Mouse (Mus musculus) myocyte (in vitro differentiated cells): ENCODE measurements around the gene Slc22a12. TPM values are rescaled to one million over a fixed set of nuclear protein-coding genes. Genes with fewer than 3 reads are reported as not detected.

Experiments used
- H3K27me3 ChIP-seq: one replicate; pipeline ENCODE4 v1.6.1; 2011; ENCODE audit not compliant: control insufficient read depth, insufficient read depth, insufficient read length
- H3K36me3 ChIP-seq: one replicate; pipeline ENCODE4 v1.6.1; 2011; ENCODE audit not compliant: control insufficient read depth, insufficient read depth
- H3K4me2 ChIP-seq: one replicate; pipeline ENCODE4 v1.6.1; 2011; ENCODE audit warnings: low read depth, control low read depth
- H3K4me3 ChIP-seq: one replicate; pipeline ENCODE4 v1.5.1; 2011; ENCODE audit warnings: mild to moderate bottlenecking, control low read depth, moderate library complexity
- H3K79me2 ChIP-seq: one replicate; pipeline ENCODE4 v1.6.1; 2011; ENCODE audit not compliant: control insufficient read depth, insufficient read depth
- H3ac ChIP-seq: one replicate; pipeline ENCODE4 v1.6.1; 2011; ENCODE audit not compliant: control insufficient read depth, insufficient read length
- CEBPB ChIP-seq: IDR thresholded peaks from 2 replicates; pipeline ENCODE4 v1.6.1; 2011; ENCODE audit warnings: mild to moderate bottlenecking, moderate library complexity; ENCODE audit not compliant: poor library complexity, insufficient read depth, severe bottlenecking
- E2F4 ChIP-seq: IDR thresholded peaks from one replicate; pipeline ENCODE4 v1.6.1; 2011; ENCODE audit warnings: mild to moderate bottlenecking, control low read depth, moderate library complexity; ENCODE audit not compliant: insufficient read depth
- MAX ChIP-seq: IDR thresholded peaks from one replicate; pipeline ENCODE4 v1.6.1; 2011; ENCODE audit warnings: low read depth, mild to moderate bottlenecking, control low read depth
- MYOD1 ChIP-seq, 3 experiments: IDR thresholded peaks; one replicate each; pipeline ENCODE4 v1.6.1; 2011; ENCODE audit warnings: control low read depth in 2 of 3, low read depth in 2 of 3, mild to moderate bottlenecking in 2 of 3, moderate library complexity in 1 of 3; ENCODE audit not compliant: insufficient read length in 2 of 3, control insufficient read depth in 1 of 3
- MYOG ChIP-seq, 3 experiments: IDR thresholded peaks; one replicate each; pipeline ENCODE4 v1.6.1; 2011; ENCODE audit warnings: control low read depth in 2 of 3, low read depth in 2 of 3, mild to moderate bottlenecking in 2 of 3; ENCODE audit not compliant: insufficient read length in 2 of 3, control insufficient read depth in 1 of 3, insufficient read depth in 1 of 3
- POLR2A ChIP-seq: IDR thresholded peaks from one replicate; pipeline ENCODE4 v1.6.1; 2011; ENCODE audit warnings: low read depth, mild to moderate bottlenecking, control low read depth, moderate library complexity; ENCODE audit not compliant: insufficient read length
- POLR2AphosphoS2 ChIP-seq: IDR thresholded peaks from one replicate; pipeline ENCODE4 v1.6.1; 2011; ENCODE audit warnings: low read depth, control low read depth; ENCODE audit not compliant: insufficient read length
- REST ChIP-seq: IDR thresholded peaks from one replicate; pipeline ENCODE4 v1.6.1; 2011; ENCODE audit warnings: mild to moderate bottlenecking, control low read depth, moderate library complexity; ENCODE audit not compliant: insufficient read depth, insufficient read length
- SRF ChIP-seq: IDR thresholded peaks from one replicate; pipeline ENCODE4 v1.6.1; 2011; ENCODE audit warnings: low read depth; ENCODE audit not compliant: control insufficient read depth, insufficient read length
- TCF12 ChIP-seq: IDR thresholded peaks from one replicate; pipeline ENCODE4 v1.6.1; 2011; ENCODE audit warnings: mild to moderate bottlenecking, control low read depth; ENCODE audit not compliant: poor library complexity, insufficient read depth, severe bottlenecking
- TCF3 ChIP-seq: IDR thresholded peaks from one replicate; pipeline ENCODE4 v1.6.1; 2011; ENCODE audit warnings: low read depth, control low read depth; ENCODE audit not compliant: insufficient read length
- USF1 ChIP-seq: IDR thresholded peaks from one replicate; pipeline ENCODE4 v1.6.1; 2011; ENCODE audit warnings: low read depth, mild to moderate bottlenecking, control low read depth, moderate library complexity
- polyA plus RNA-seq: library from polyadenylated mRNA; unstranded; fragments of >200 nt; fragmentation: generic; extraction: Trizol; gene quantifications from one replicate; pipeline ENCODE4 v1.2.1, GENCODE M21; 2012; ENCODE audit warnings: missing spikeins

Slc22a12 gene
- polyA plus RNA-seq, 1 experiment, result not detected

GRCm38 (mm10) chr19:6543518-6543917 lies 686 bp upstream of the Slc22a12 start:
- H3K4me2 ChIP-seq, result no peak overlapping the region
- H3K27me3 ChIP-seq, result peaks cover 18% of the 10 kb centered on the region
- H3K4me3 ChIP-seq, result no peak overlapping the region
- no peak overlapping the region for H3ac ChIP-seq
- no peaks in the 10 kb centered on the region for H3K79me2 ChIP-seq
- TF ChIP-seq E2F4 (no peak), CEBPB (no peak), SRF (no peak), POLR2A (no peak), TCF12 (no peak)
- H3K36me3 ChIP-seq, result no peaks in the 10 kb centered on the region

GRCm38 (mm10) chr19:6543035-6543383 lies 177 bp upstream of the Slc22a12 start:
- Histone ChIP-seq H3K36me3 (no peaks in the 10 kb centered on the region), H3K4me2 (no peak overlapping the region), H3K4me3 (no peak overlapping the region), H3ac (no peak overlapping the region), H3K79me2 (no peaks in the 10 kb centered on the region), H3K27me3 (peaks cover 23% of the 10 kb centered on the region)
- TF ChIP-seq REST (no peak), CEBPB (no peak)

- TF ChIP-seq SRF (no peak), POLR2A (no peak), CEBPB (no peak), MAX (no peak), E2F4 (no peak), TCF12 (no peak), TCF3 (no peak), USF1 (no peak), MYOG (IDR thresholded peaks at IDR 0.05; ENCODE audit: control insufficient read depth in 1 of 3, insufficient read depth in 1 of 3, insufficient read length in 2 of 3, low read depth in 2 of 3) (no peak), REST (no peak), MYOD1 (IDR thresholded peaks at IDR 0.05; ENCODE audit: control insufficient read depth in 1 of 3, insufficient read length in 2 of 3, low read depth in 2 of 3) (no peak), POLR2AphosphoS2 (no peak)
- Histone ChIP-seq H3ac (no peak overlapping the region), H3K27me3 (peaks cover 37% of the 10 kb centered on the region), H3K79me2 (no peaks in the 10 kb centered on the region), H3K4me3 (no peak overlapping the region), H3K4me2 (no peak overlapping the region), H3K36me3 (no peaks in the 10 kb centered on the region)
Measured at GRCm38 (mm10) chr19:6541521-6541920, 1.3 kb downstream of the Slc22a12 start.

GRCm38 (mm10) chr19:6540191-6540590 lies 2.6 kb downstream of the Slc22a12 start:
- Histone ChIP-seq H3K4me2 (no peak overlapping the region), H3K36me3 (no peaks in the 10 kb centered on the region), H3ac (no peak overlapping the region), H3K79me2 (no peaks in the 10 kb centered on the region), H3K27me3 (peaks cover 47% of the 10 kb centered on the region), H3K4me3 (no peak overlapping the region)
- TF ChIP-seq MYOG (IDR thresholded peaks at IDR 0.05; ENCODE audit: control insufficient read depth in 1 of 3, insufficient read depth in 1 of 3, insufficient read length in 2 of 3, low read depth in 2 of 3) (no peak), CEBPB (no peak), MAX (no peak), TCF3 (no peak), USF1 (no peak), E2F4 (no peak), POLR2A (no peak), SRF (no peak), REST (no peak), POLR2AphosphoS2 (no peak), MYOD1 (IDR thresholded peaks at IDR 0.05; ENCODE audit: control insufficient read depth in 1 of 3, insufficient read length in 2 of 3, low read depth in 2 of 3) (no peak)

- TF ChIP-seq REST (no peak), USF1 (no peak), POLR2A (no peak), TCF3 (no peak), MAX (no peak), SRF (no peak), MYOG (IDR thresholded peaks at IDR 0.05; ENCODE audit: control insufficient read depth in 1 of 3, insufficient read depth in 1 of 3, insufficient read length in 2 of 3, low read depth in 2 of 3) (no peak), TCF12 (no peak), POLR2AphosphoS2 (no peak), CEBPB (no peak)
- Histone ChIP-seq H3K4me3 (no peak overlapping the region), H3K79me2 (no peaks in the 10 kb centered on the region), H3K27me3 (peaks cover 53% of the 10 kb centered on the region), H3K36me3 (no peaks in the 10 kb centered on the region), H3ac (no peak overlapping the region), H3K4me2 (no peak overlapping the region)
Measured at GRCm38 (mm10) chr19:6539592-6539991, 3.2 kb downstream of the Slc22a12 start.

- H3K4me3 ChIP-seq, result no peak overlapping the region
- no peak overlapping the region for H3K4me2 ChIP-seq
- no peaks in the 10 kb centered on the region for H3K36me3 ChIP-seq
- TF ChIP-seq E2F4, result no peak
- no peak for TF ChIP-seq TCF3
- no peak for TF ChIP-seq CEBPB
- TF ChIP-seq MYOD1 (IDR thresholded peaks at IDR 0.05; ENCODE audit: control insufficient read depth in 1 of 3, insufficient read length in 2 of 3, low read depth in 2 of 3), result no peak
- TF ChIP-seq REST, result no peak
- TF ChIP-seq MYOG (IDR thresholded peaks at IDR 0.05; ENCODE audit: control insufficient read depth in 1 of 3, insufficient read depth in 1 of 3, insufficient read length in 2 of 3, low read depth in 2 of 3), result no peak
- no peak for TF ChIP-seq POLR2AphosphoS2
- no peak for TF ChIP-seq MAX
- TF ChIP-seq SRF, result no peak
- no peak for TF ChIP-seq USF1
- TF ChIP-seq POLR2A, result no peak
- no peak for TF ChIP-seq TCF12
- no peak overlapping the region for H3ac ChIP-seq
- no peaks in the 10 kb centered on the region for H3K79me2 ChIP-seq
- peaks cover 60% of the 10 kb centered on the region for H3K27me3 ChIP-seq
Measured at GRCm38 (mm10) chr19:6538546-6538945, 4.3 kb downstream of the Slc22a12 start.
